Mouse (Mus musculus) ovary, postnatal 14 days (tissue): ENCODE measurements around the gene Zfp948.
"Not testable (repeated sequence)": the region's sequence is repeated elsewhere in the genome, so short reads cannot be mapped to it uniquely, and the experiment has no call there.

Experiments used
- DNase-seq: peaks from one replicate; pipeline ENCODE4 v3.0.0; 2022; ENCODE audit warnings: low spot score

Zfp948 gene

GRCm38 (mm10) chr17:21635758-21636157 is 69.0 kb downstream of the Zfp948 start:
- not testable (repeated sequence) for DNase-seq
